Mouse (Mus musculus) liver, embryonic 14.5 days (tissue): ENCODE results near the gene Lama2.

Experiments used
- CTCF ChIP-seq: IDR thresholded peaks from 2 replicates; pipeline ENCODE4 v1.5.1; 2016; ENCODE audit warnings: antibody characterized with exemption, low read depth, control low read depth
- EP300 ChIP-seq: IDR thresholded peaks from 2 replicates; pipeline ENCODE4 v1.6.1; 2016; ENCODE audit warnings: antibody characterized with exemption, low read depth

- TF ChIP-seq CTCF (no peak), EP300 (no peak)
Observed at GRCm38 (mm10) chr10:27285098-27285860, 334.3 kb downstream of the Lama2 start.
